Mouse (Mus musculus) midbrain, postnatal 0 days (tissue): Measurements from ENCODE around the gene Sdf4. TPM values are rescaled to one million over a fixed set of nuclear protein-coding genes. Genes with fewer than 3 reads are reported as not detected.
A peak's percentile ranks its signal among the peaks of the same experiment; 100 is the strongest.

Experiments used
- ATAC-seq: fragments of 200-750 bp; cut with Nextera tagmentation; 2 replicates; pipeline ENCODE4 v1.8.0; 2017; ENCODE audit warnings: moderate number of reproducible peaks, mild to moderate bottlenecking, moderate TSS enrichment, moderate library complexity; ENCODE audit not compliant: low FRiP score
- DNase-seq: peaks from one replicate; pipeline ENCODE4 v3.0.0-alpha.2; 2015; ENCODE audit warnings: low spot score
- H3K27ac ChIP-seq: fragments of 300-500 bp; sonication (generic); 2 replicates; pipeline ENCODE4 v1.5.1; 2014; ENCODE audit warnings: low read depth, mild to moderate bottlenecking, low read length, mixed read lengths
- H3K27me3 ChIP-seq: fragments of 300-500 bp; sonication (generic); 2 replicates; pipeline ENCODE4 v1.6.1; 2014; ENCODE audit warnings: low read length, control low read depth, mixed read lengths; ENCODE audit not compliant: insufficient read depth
- H3K36me3 ChIP-seq: fragments of 300-500 bp; sonication (generic); 2 replicates; pipeline ENCODE4 v1.6.1; 2014; ENCODE audit warnings: low read length, control low read depth, mixed read lengths; ENCODE audit not compliant: insufficient read depth
- H3K4me1 ChIP-seq: fragments of 300-500 bp; sonication (generic); 2 replicates; pipeline ENCODE4 v1.6.1; 2014; ENCODE audit warnings: mild to moderate bottlenecking, control low read depth, antibody characterized with exemption, low read length, mixed read lengths; ENCODE audit not compliant: insufficient read depth
- H3K4me2 ChIP-seq: fragments of 300-500 bp; sonication (generic); 2 replicates; pipeline ENCODE4 v1.6.1; 2014; ENCODE audit warnings: low read depth, mild to moderate bottlenecking, low read length, mixed read lengths; ENCODE audit not compliant: poor library complexity, severe bottlenecking
- H3K4me3 ChIP-seq: fragments of 300-500 bp; sonication (generic); 2 replicates; pipeline ENCODE4 v1.5.1; 2014; ENCODE audit warnings: low read depth, mild to moderate bottlenecking, low read length, moderate library complexity
- H3K9ac ChIP-seq: fragments of 300-500 bp; sonication (generic); replicated peaks from 2 replicates; pipeline ENCODE4 v1.6.1; 2014; ENCODE audit warnings: mild to moderate bottlenecking, low read length, moderate library complexity, mixed read lengths; ENCODE audit not compliant: poor library complexity, severe bottlenecking
- H3K9me3 ChIP-seq: fragments of 300-500 bp; sonication (generic); 2 replicates; pipeline ENCODE4 v1.6.1; 2016; ENCODE audit warnings: low read length, control low read depth
- CTCF ChIP-seq: IDR thresholded peaks from 2 replicates; pipeline ENCODE4 v1.5.1; 2016; ENCODE audit warnings: antibody characterized with exemption, mild to moderate bottlenecking
- WGBS: fragments of 180-500 bp; shearing (Covaris S2); extraction: QIAGEN DNeasy Blood & Tissue Kit; methylation state at CpG from one replicate; pipeline ENCODE4 v1.1.7; 2014; 5-methylcytosine and 5-hydroxymethylcytosine counted together
- polyA plus RNA-seq: library from polyadenylated mRNA; unstranded; fragments of >200 nt; fragmentation: Nextera tagmentation; extraction: Ambion mirVana; gene quantifications from 2 replicates; pipeline ENCODE4 v1.2.1, GENCODE M21; 2015
- total RNA-seq: library from RNA; depleted of rRNA; stranded (reverse); fragments of >200 nt; gene quantifications from 2 replicates; pipeline ENCODE4 v1.2.3, GENCODE M21; 2014

Sdf4 gene
- total and polyA plus RNA-seq, 2 experiments from 2014 or later: 84.8 to 111 TPM

- peak overlapping the region; percentile 95 for H3K4me2 ChIP-seq
- peak overlapping the region; percentile 73 for H3K4me3 ChIP-seq
- H3K27ac ChIP-seq: peak overlapping the region; percentile 94
- H3K4me1 ChIP-seq: peaks cover 7% of the 10 kb centered on the region
- TF ChIP-seq CTCF: no peak
- DNase-seq (no peak), ATAC-seq (peak; percentile 14)
- no peaks in the 10 kb centered on the region for H3K9me3 ChIP-seq
- H3K36me3 ChIP-seq: 0 out of 2 replicates have a peak, but pooled peaks cover 7% of the 10 kb centered on the region
- 26% methylated on average over 33 of the region's 37 CpGs for WGBS
- no peaks in the 10 kb centered on the region for H3K27me3 ChIP-seq
- peak overlapping the region; percentile 72 for H3K9ac ChIP-seq
Observed at GRCm38 (mm10) chr4:155991908-155992230, 803 bp upstream of the Sdf4 start.

GRCm38 (mm10) chr4:155992906-155993547 is 355 bp downstream of the Sdf4 start:
- peak overlapping the region; percentile 58 for H3K4me2 ChIP-seq
- no peaks in the 10 kb centered on the region for H3K9me3 ChIP-seq
- peaks cover 18% of the 10 kb centered on the region; the same call in 1 of the 2 replicates for H3K36me3 ChIP-seq
- peaks cover 7% of the 10 kb centered on the region for H3K4me1 ChIP-seq
- ATAC-seq (peak; percentile 87), DNase-seq (peak; percentile 97)
- under 1% methylated on average over 63 of the region's 70 CpGs for WGBS
- peak overlapping the region; percentile 77 for H3K9ac ChIP-seq
- H3K27ac ChIP-seq: peak overlapping the region; percentile 89
- H3K4me3 ChIP-seq: peak overlapping the region; percentile 73
- no peaks in the 10 kb centered on the region for H3K27me3 ChIP-seq
- TF ChIP-seq CTCF: peak; percentile 29; the same call in 1 of the 2 replicates

GRCm38 (mm10) chr4:155993606-155994005 is 934 bp downstream of the Sdf4 start:
- no peak for TF ChIP-seq CTCF
- DNase-seq (no peak), ATAC-seq (no peak)
- peak overlapping the region; percentile 73 for H3K4me3 ChIP-seq
- no peaks in the 10 kb centered on the region for H3K9me3 ChIP-seq
- H3K4me1 ChIP-seq: peaks cover 7% of the 10 kb centered on the region
- WGBS: 4% methylated on average over 15 of the region's 15 CpGs
- peaks cover 21% of the 10 kb centered on the region; the same call in 1 of the 2 replicates for H3K36me3 ChIP-seq
- H3K4me2 ChIP-seq: peak overlapping the region; percentile 58
- H3K27ac ChIP-seq: peak overlapping the region; percentile 89
- peak overlapping the region; percentile 77 for H3K9ac ChIP-seq
- no peaks in the 10 kb centered on the region for H3K27me3 ChIP-seq

- DNase-seq (no peak), ATAC-seq (no peak)
- H3K9me3 ChIP-seq: no peaks in the 10 kb centered on the region
- no peak for TF ChIP-seq CTCF
- H3K27me3 ChIP-seq: no peaks in the 10 kb centered on the region
- no peak overlapping the region for H3K4me3 ChIP-seq
- H3K9ac ChIP-seq: no peak overlapping the region
- no peaks in the 10 kb centered on the region for H3K4me1 ChIP-seq
- no peak overlapping the region for H3K4me2 ChIP-seq
- H3K27ac ChIP-seq: no peak overlapping the region
- WGBS: 94% methylated on average over 3 of the region's 3 CpGs
- H3K36me3 ChIP-seq: peaks cover 61% of the 10 kb centered on the region
Observed at GRCm38 (mm10) chr4:156004109-156004508, 11.4 kb downstream of the Sdf4 start.

GRCm38 (mm10) chr4:156008369-156008768 is 15.7 kb downstream of the Sdf4 start:
- 94% methylated on average over 4 of the region's 4 CpGs for WGBS

GRCm38 (mm10) chr4:156013637-156014036 is 21.0 kb downstream of the Sdf4 start, which contains the start of gene Tnfrsf4:
Tnfrsf4 (plus strand) TSS chr4:156013843.
- H3K36me3 ChIP-seq: peaks cover 51% of the 10 kb centered on the region
- H3K27me3 ChIP-seq: no peaks in the 10 kb centered on the region
- no peak within 1 kb of the TSS for H3K4me2 ChIP-seq
- no peak for TF ChIP-seq CTCF
- DNase-seq: no peak
- no peaks in the 10 kb centered on the region for H3K9me3 ChIP-seq
- no peaks in the 10 kb centered on the region for H3K4me1 ChIP-seq
- H3K27ac ChIP-seq: no peak within 1 kb of the TSS
- 88% methylated on average over 8 of the region's 8 CpGs for WGBS
- no peak within 1 kb of the TSS for H3K9ac ChIP-seq
- no peak for ATAC-seq
- no peak within 1 kb of the TSS for H3K4me3 ChIP-seq

More at GRCm38 (mm10) chr4:156008369-156008768, 15.7 kb downstream of the Sdf4 start:
- no peak for DNase-seq
- H3K4me1 ChIP-seq: no peaks in the 10 kb centered on the region
- no peaks in the 10 kb centered on the region for H3K9me3 ChIP-seq
- H3K27ac ChIP-seq: no peak overlapping the region
- no peak for ATAC-seq
- no peak overlapping the region for H3K4me3 ChIP-seq
- H3K4me2 ChIP-seq: no peak overlapping the region
- H3K36me3 ChIP-seq: peaks cover 57% of the 10 kb centered on the region
- TF ChIP-seq CTCF: no peak
- H3K9ac ChIP-seq: no peak overlapping the region
- no peaks in the 10 kb centered on the region for H3K27me3 ChIP-seq
